Mouse (Mus musculus) liver, embryonic 14.5 days (tissue): ENCODE data around the gene Nelfb. TPM values are rescaled to one million over a fixed set of nuclear protein-coding genes. Genes with fewer than 3 reads are reported as not detected.

Experiments used
- ATAC-seq: fragments of 200-750 bp; cut with Nextera tagmentation; 2 replicates; pipeline ENCODE4 v1.8.0; 2017; ENCODE audit warnings: moderate number of reproducible peaks, mild to moderate bottlenecking, moderate library complexity; ENCODE audit not compliant: insufficient read depth
- DNase-seq, 3 experiments: peaks; one replicate each; pipeline ENCODE4 v3.0.0-alpha.2; 2012 to 2013; ENCODE audit warnings: low read depth in 3 of 3, low spot score in 3 of 3
- H3K27ac ChIP-seq: fragments of 300-500 bp; sonication (generic); 2 replicates; pipeline ENCODE4 v1.5.1; 2014; ENCODE audit warnings: moderate library complexity, mild to moderate bottlenecking, control low read depth, inconsistent platforms
- H3K27me3 ChIP-seq: fragments of 300-500 bp; sonication (generic); 2 replicates; pipeline ENCODE4 v1.6.1; 2014; ENCODE audit warnings: mild to moderate bottlenecking, low read length, moderate library complexity; ENCODE audit not compliant: control insufficient read depth, insufficient read depth
- H3K36me3 ChIP-seq: fragments of 300-500 bp; sonication (generic); replicated peaks from 2 replicates; pipeline ENCODE4 v1.6.1; 2014; ENCODE audit warnings: low read depth; ENCODE audit not compliant: control insufficient read depth, insufficient read depth
- H3K4me1 ChIP-seq, 2 experiments: fragments of 200-500 bp in 1 of 2; fragments of 300-500 bp in 1 of 2; sonication (generic) in 1 of 2; replicated peaks; 2 replicates each; pipeline ENCODE4 v1.6.1; 2012 to 2014; ENCODE audit warnings: antibody characterized with exemption in 1 of 2, inconsistent platforms in 1 of 2, low read length in 1 of 2; ENCODE audit not compliant: control insufficient read depth in 2 of 2, insufficient read depth in 2 of 2
- H3K4me2 ChIP-seq: fragments of 300-500 bp; sonication (generic); 2 replicates; pipeline ENCODE4 v1.6.1; 2014; ENCODE audit warnings: low read depth, mild to moderate bottlenecking, control low read depth, moderate library complexity
- H3K4me3 ChIP-seq, 2 experiments: fragments of 200-500 bp in 1 of 2; fragments of 300-500 bp in 1 of 2; sonication (generic) in 1 of 2; 2 replicates each; pipeline ENCODE4 v1.5.1; 2012 to 2014; ENCODE audit warnings: low read depth in 2 of 2, low read length in 2 of 2, mild to moderate bottlenecking in 2 of 2, control low read depth in 1 of 2, inconsistent platforms in 1 of 2, moderate library complexity in 1 of 2; ENCODE audit not compliant: insufficient read depth in 1 of 2
- H3K9ac ChIP-seq: fragments of 300-500 bp; sonication (generic); replicated peaks from 2 replicates; pipeline ENCODE4 v1.6.1; 2014; ENCODE audit warnings: mild to moderate bottlenecking, control low read depth, moderate library complexity
- H3K9me3 ChIP-seq: fragments of 300-500 bp; sonication (generic); 2 replicates; pipeline ENCODE4 v1.6.1; 2016; ENCODE audit warnings: low read length, mixed read lengths; ENCODE audit not compliant: control insufficient read depth
- CTCF ChIP-seq: IDR thresholded peaks from 2 replicates; pipeline ENCODE4 v1.5.1; 2016; ENCODE audit warnings: antibody characterized with exemption, low read depth, control low read depth
- EP300 ChIP-seq: IDR thresholded peaks from 2 replicates; pipeline ENCODE4 v1.6.1; 2016; ENCODE audit warnings: antibody characterized with exemption, low read depth
- WGBS: fragments of 180-500 bp; shearing (Covaris S2); extraction: QIAGEN DNeasy Blood & Tissue Kit; methylation state at CpG from one replicate; pipeline ENCODE4 v1.1.7; 2014; ENCODE audit not compliant: insufficient replicate concordance; 5-methylcytosine and 5-hydroxymethylcytosine counted together
- polyA plus RNA-seq, 2 experiments: library from polyadenylated mRNA; depleted of rRNA in 1 of 2; stranded (reverse) in 1 of 2; unstranded in 1 of 2; fragments of >200 nt; fragmentation: Nextera tagmentation in 1 of 2; extraction: Ambion mirVana in 1 of 2; gene quantifications; 2 replicates each; pipeline versions ENCODE4 v1.2.1 to v1.2.3; 2012 to 2014

Gene Nelfb
- polyA plus RNA-seq, 2 experiments = 18.7 to 23.7 TPM

- peaks cover 4% of the 10 kb centered on the region; the same call in 1 of the 2 replicates for H3K36me3 ChIP-seq
- no peak for DNase-seq
- no peak for TF ChIP-seq EP300
- TF ChIP-seq CTCF = peak; percentile 71
- ATAC-seq = no peak
- WGBS = 64% methylated on average over 1 of the region's 1 CpGs
- no peak overlapping the region for H3K4me3 ChIP-seq
- peaks cover 6 to 10% of the 10 kb centered on the region in 2 experiments for H3K4me1 ChIP-seq
- no peak overlapping the region for H3K9ac ChIP-seq
- H3K27me3 ChIP-seq = no peaks in the 10 kb centered on the region
- H3K27ac ChIP-seq = no peak overlapping the region
- no peaks in the 10 kb centered on the region for H3K9me3 ChIP-seq
- H3K4me2 ChIP-seq = no peak overlapping the region
Measured at GRCm38 (mm10) chr2:25252331-25252730, 41.0 kb upstream of the Nelfb start.

GRCm38 (mm10) chr2:25246183-25247072, 35.1 kb upstream of the Nelfb start, which contains the start of gene AL732309.1:
Gene AL732309.1 (minus strand): TSS chr2:25246863.
- Histone ChIP-seq H3K4me1 (peaks cover 3% of the 10 kb centered on the region in 2 experiments; a peak in 3 of 4 replicates), H3K27me3 (peaks cover 17% of the 10 kb centered on the region), H3K4me3 (no peak within 1 kb of the TSS), H3K9ac (no peak within 1 kb of the TSS), H3K36me3 (peaks cover 4% of the 10 kb centered on the region; the same call in 1 of the 2 replicates), H3K27ac (no peak within 1 kb of the TSS), H3K4me2 (no peak within 1 kb of the TSS), H3K9me3 (no peaks in the 10 kb centered on the region)
- DNase-seq (no peak), ATAC-seq (no peak)
- TF ChIP-seq EP300 = no peak
- TF ChIP-seq CTCF = no peak
- 83% methylated on average over 10 of the region's 10 CpGs for WGBS

- 79% methylated on average over 4 of the region's 4 CpGs for WGBS
- ATAC-seq (no peak), DNase-seq (no peak)
- Histone ChIP-seq H3K9ac (no peak overlapping the region), H3K27ac (no peak overlapping the region), H3K4me3 (no peak overlapping the region), H3K36me3 (no peaks in the 10 kb centered on the region; the same call in 1 of the 2 replicates), H3K4me2 (no peak overlapping the region), H3K9me3 (no peaks in the 10 kb centered on the region), H3K4me1 (peaks cover 4 to 12% of the 10 kb centered on the region in 2 experiments), H3K27me3 (peaks cover 22% of the 10 kb centered on the region)
- TF ChIP-seq CTCF = no peak
- TF ChIP-seq EP300 = no peak
Measured at GRCm38 (mm10) chr2:25244144-25244543, 32.9 kb upstream of the Nelfb start.

GRCm38 (mm10) chr2:25243342-25243741, 32.1 kb upstream of the Nelfb start:
- peaks cover 4 to 12% of the 10 kb centered on the region in 2 experiments for H3K4me1 ChIP-seq
- H3K36me3 ChIP-seq = no peaks in the 10 kb centered on the region
- H3K4me3 ChIP-seq = no peak overlapping the region
- no peak for DNase-seq
- WGBS = 67% methylated on average over 8 of the region's 8 CpGs
- no peak overlapping the region for H3K9ac ChIP-seq
- no peak overlapping the region for H3K27ac ChIP-seq
- no peak for ATAC-seq
- TF ChIP-seq EP300 (no peak), CTCF (no peak)
- H3K9me3 ChIP-seq = no peaks in the 10 kb centered on the region
- no peak overlapping the region for H3K4me2 ChIP-seq
- H3K27me3 ChIP-seq = peaks cover 22% of the 10 kb centered on the region

GRCm38 (mm10) chr2:25242101-25242506, 30.8 kb upstream of the Nelfb start, which contains the start of the genes Rnf208 and Cysrt1:
Gene Rnf208 (plus strand): TSS chr2:25242255.
Gene Cysrt1 (minus strand): TSS chr2:25242452.
- Histone ChIP-seq H3K4me2 (peak within 1 kb of the TSS; percentile 75), H3K9ac (no peak within 1 kb of the TSS; the same call in 1 of the 2 replicates), H3K27ac (no peak within 1 kb of the TSS), H3K27me3 (peaks cover 22% of the 10 kb centered on the region), H3K9me3 (no peaks in the 10 kb centered on the region), H3K36me3 (no peaks in the 10 kb centered on the region), H3K4me1 (peaks cover 4 to 12% of the 10 kb centered on the region in 2 experiments), H3K4me3 (peak within 1 kb of the TSS; percentile 49 to 57)
- DNase-seq = no peak
- no peak for ATAC-seq
- WGBS = under 1% methylated on average over 59 of the region's 59 CpGs
- TF ChIP-seq EP300 = no peak
